Comparison of ENCODE assay signal across 18 mouse cellular contexts in the genomic region with DNA sequence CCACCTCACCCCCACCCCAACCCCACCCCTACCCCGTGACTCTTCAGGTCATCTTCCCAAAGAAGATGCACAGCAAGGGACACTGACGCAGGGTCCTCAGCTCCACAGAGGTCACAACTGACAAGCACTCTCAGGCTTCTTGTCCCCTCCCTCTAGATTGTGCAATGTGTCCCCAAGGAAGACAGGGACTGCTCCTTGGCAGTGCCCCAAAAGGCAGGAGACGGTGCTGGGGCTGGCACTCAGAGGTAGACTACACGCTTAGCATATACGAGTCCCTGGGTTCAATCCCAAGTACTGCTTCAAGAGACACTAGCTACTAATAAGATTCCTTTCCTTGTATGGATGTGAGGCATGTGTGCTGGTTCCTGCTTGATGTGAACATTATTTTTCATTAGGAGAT. TPM values are rescaled to one million over a fixed set of nuclear protein-coding genes. Genes with fewer than 3 reads are reported as not detected.
"Had no signal": no experiment of that assay in that cellular context is flagged by ENCODE, and none has a peak within 500 bp of the region (broad histone marks: within the 10 kb centered on the region; RNA-seq: fewer than 3 reads in every experiment).

No protein-coding gene starts in this region.

- DNase-seq: kidney, adult 9 months; layer of hippocampus, adult 9-11 months; layer of hippocampus, postnatal 36 days; lung, adult 2 months; lung, postnatal 10 days; lung, postnatal 4 days; midbrain, embryonic 14.5 days; right cerebral cortex, postnatal 4 days; spleen, adult 18-20 months; thymus, adult 18-20 months; thymus, postnatal 14 days had no signal

- H3K9me3 ChIP-seq: limb, embryonic 13.5 days; midbrain, embryonic 10.5 days; neural tube, embryonic 13.5 days had no signal

- H3K27ac ChIP-seq: kidney, postnatal 0 days; limb, embryonic 13.5 days; liver, embryonic 14.5 days; midbrain, embryonic 10.5 days; neural tube, embryonic 13.5 days had no signal

- H3K4me3 ChIP-seq: limb, embryonic 13.5 days; midbrain, embryonic 10.5 days; neural tube, embryonic 13.5 days had no signal

- H3K36me3 ChIP-seq: limb, embryonic 13.5 days; midbrain, embryonic 10.5 days; neural tube, embryonic 13.5 days had no signal

- H3K9ac ChIP-seq: limb, embryonic 13.5 days; liver, embryonic 14.5 days; neural tube, embryonic 13.5 days had no signal

- H3K4me1 ChIP-seq: neural tube, embryonic 13.5 days had no signal

- H3K4me2 ChIP-seq: limb, embryonic 13.5 days; neural tube, embryonic 13.5 days had no signal

- H3K27me3 ChIP-seq: limb, embryonic 13.5 days; neural tube, embryonic 13.5 days had no signal

RNA-seq across cellular contexts. Expression of a gene that starts 2.3 kb away (rescaled TPM):
- total RNA-seq: liver, adult 2 months; megakaryocyte, adult 5-6 weeks had no signal
